In genomic region chr12:111485652-111486306, GRCm38 (mm10) we compare ENCODE assay signal across 8 mouse cellular contexts. TPM values are rescaled to one million over a fixed set of nuclear protein-coding genes. Genes with fewer than 3 reads are reported as not detected.
DNase-seq lines count a peak whose midpoint lies in the region; ATAC-seq and TF ChIP-seq lines count a peak whose summit lies in the region.

TSS of gene Gm266 (minus strand) at chr12:111485823.

- peak within 1 kb of the TSS; percentile 68 for H3K4me2 ChIP-seq in forebrain, embryonic 13.5 days
- peak within 1 kb of the TSS; percentile 93 for H3K4me2 ChIP-seq in intestine, embryonic 15.5 days (replicated peaks)

- H3K36me3 ChIP-seq in forebrain, embryonic 13.5 days (ENCODE audit: poor library complexity, severe bottlenecking), result no peaks in the 10 kb centered on the region
- no peaks in the 10 kb centered on the region for H3K36me3 ChIP-seq in intestine, embryonic 15.5 days
- no peaks in the 10 kb centered on the region for H3K36me3 ChIP-seq in midbrain, embryonic 10.5 days

- peaks cover 71% of the 10 kb centered on the region for H3K27me3 ChIP-seq in forebrain, embryonic 13.5 days
- H3K27me3 ChIP-seq in intestine, embryonic 15.5 days (replicated peaks), result peaks cover 31% of the 10 kb centered on the region
- peaks cover 71% of the 10 kb centered on the region for H3K27me3 ChIP-seq in midbrain, embryonic 10.5 days (ENCODE audit: low read depth, poor library complexity, severe bottlenecking)

- H3K4me1 ChIP-seq in forebrain, embryonic 13.5 days, result peaks cover 22% of the 10 kb centered on the region
- peaks cover 13% of the 10 kb centered on the region for H3K4me1 ChIP-seq in intestine, embryonic 15.5 days (replicated peaks)
- H3K4me1 ChIP-seq in midbrain, embryonic 10.5 days, result peaks cover 31% of the 10 kb centered on the region

- WGBS in forebrain, embryonic 13.5 days, result under 1% methylated on average over 38 of the region's 58 CpGs
- WGBS in intestine, embryonic 15.5 days, result 1% methylated on average over 53 of the region's 58 CpGs
- 0% methylated on average over 56 of the region's 58 CpGs for WGBS in midbrain, embryonic 10.5 days

- peak within 1 kb of the TSS; percentile 45 for H3K9ac ChIP-seq in forebrain, embryonic 13.5 days
- H3K9ac ChIP-seq in intestine, embryonic 15.5 days, result peak within 1 kb of the TSS; percentile 60

- DNase-seq in gastrocnemius, adult 2 months, result peak; percentile 52
- DNase-seq in gastrocnemius, adult 18-20 months (ENCODE audit: low spot score), result no peak
- peak; percentile 36 for DNase-seq in ES-CJ7 (ENCODE audit: low read depth, low spot score)
- DNase-seq in midbrain, embryonic 10.5 days (ENCODE audit: low spot score), result peak; percentile 79
- DNase-seq in c-Kit-positive CD71-positive TER-119-positive erythroid progenitor cells, embryonic 14.5 days (ENCODE audit: low spot score), result no peak

- H3K27ac ChIP-seq in gastrocnemius, adult 2 months, result peak within 1 kb of the TSS; percentile 40
- no peak within 1 kb of the TSS for H3K27ac ChIP-seq in forebrain, embryonic 13.5 days
- peak within 1 kb of the TSS; percentile 80 for H3K27ac ChIP-seq in intestine, embryonic 15.5 days
- peak within 1 kb of the TSS; percentile 86 for H3K27ac ChIP-seq in midbrain, embryonic 10.5 days (replicated peaks)

- H3K9me3 ChIP-seq in forebrain, embryonic 13.5 days (replicated peaks), result no peaks in the 10 kb centered on the region
- no peaks in the 10 kb centered on the region for H3K9me3 ChIP-seq in intestine, embryonic 15.5 days
- H3K9me3 ChIP-seq in midbrain, embryonic 10.5 days (replicated peaks), result no peaks in the 10 kb centered on the region

- no peak for TF ChIP-seq CTCF in gastrocnemius, adult 2 months (IDR thresholded peaks at IDR 0.05)

- intact Hi-C loops in gastrocnemius, adult 2 months (cut with DNase I), result no loop called here

- peak; percentile 33; the same call in 1 of the 2 replicates for ATAC-seq in forebrain, embryonic 13.5 days
- ATAC-seq in intestine, embryonic 15.5 days, result peak; percentile 91
- ATAC-seq in cerebellum, adult (ENCODE audit: insufficient number of reproducible peaks, low FRiP score, low TSS enrichment), result no peak

- H3K4me3 ChIP-seq in gastrocnemius, adult 2 months, result peak within 1 kb of the TSS; percentile 71
- H3K4me3 ChIP-seq in forebrain, embryonic 13.5 days, result peak within 1 kb of the TSS; percentile 43
- H3K4me3 ChIP-seq in intestine, embryonic 15.5 days (replicated peaks), result peak within 1 kb of the TSS; percentile 56
- peak within 1 kb of the TSS; percentile 64 for H3K4me3 ChIP-seq in midbrain, embryonic 10.5 days

RNA-seq across cellular contexts. Expression of gene Gm266, which starts in this region (rescaled TPM):
- total RNA-seq in gastrocnemius, adult 2 months (2021), result under 1 TPM; 0.20 to 0.33 TPM
- under 1 TPM in 1 of 2 experiments, not detected in 1; 0.18 TPM for total RNA-seq in gastrocnemius, adult 18-20 months (2021)
- polyA plus RNA-seq in forebrain, embryonic 13.5 days (2015; fragmentation: Nextera tagmentation; extraction: Ambion mirVana), result 0.40 and 1.0 TPM in 2 replicates
- polyA plus RNA-seq in intestine, embryonic 15.5 days (2015; fragmentation: Nextera tagmentation; extraction: Ambion mirVana), result 17.7 and 19.9 TPM in 2 replicates
- 7.8 and 10.4 TPM in 2 replicates for polyA plus RNA-seq in midbrain, embryonic 10.5 days (2016; fragmentation: Nextera tagmentation; extraction: Ambion mirVana)

Comparison
In these comparisons a context has a peak if more than half of its experiments do, and no peak if none do; other contexts are left out.
1. Peak in DNase-seq, H3K4me3 ChIP-seq and H3K27ac ChIP-seq in gastrocnemius, adult 2 months; RNA of the gene not detected or under 1 TPM.
2. DNase-seq: peak in ES-CJ7 (single experiment) and midbrain, embryonic 10.5 days (single experiment); none in gastrocnemius, adult 18-20 months (single experiment) and c-Kit-positive CD71-positive TER-119-positive erythroid progenitor cells, embryonic 14.5 days (single experiment).
3. Peak in every context shown above with its lines, with median percentiles within 50 percentile points of each other: H3K4me3 ChIP-seq.